Mouse (Mus musculus): ENCODE measurements at regions not wholly inside any gene's neighbourhood (a gene's known extent, or its start where the extent isn't known, plus 50 kb on each side); places are given as distances from the start of the nearest gene placed in this dataset.

GRCm38 (mm10) chr9:32053886-32054615 is 61.9 kb upstream of the Arhgap32 start:
- DNase-seq (ENCODE audit: low spot score in 2 of 2) = no peak

GRCm38 (mm10) chr9:32057427-32058115 is 58.4 kb upstream of the Arhgap32 start:
- DNase-seq (ENCODE audit: low spot score in 2 of 2) = no peak

- no peak for DNase-seq (ENCODE audit: low spot score in 2 of 2)
These were observed 53.2 kb upstream of the Arhgap32 start for GRCm38 (mm10) chr9:32062740-32063139.

- no peak for DNase-seq (ENCODE audit: low spot score in 2 of 2)
These were observed 52.4 kb upstream of the Arhgap32 start for GRCm38 (mm10) chr9:32063541-32063940.

GRCm38 (mm10) chr9:32064007-32064550 is 51.9 kb upstream of the Arhgap32 start:
- no peak for DNase-seq (ENCODE audit: low spot score in 2 of 2)

Measured in spleen, postnatal 4 days (tissue).